Mouse (Mus musculus) hindbrain, embryonic 13.5 days (tissue): ENCODE results near the gene Pink1. TPM values are rescaled to one million over a fixed set of nuclear protein-coding genes. Genes with fewer than 3 reads are reported as not detected.

ENCODE experiments used
- ATAC-seq: fragments of 200-750 bp; cut with Nextera tagmentation; 2 replicates; pipeline ENCODE4 v1.8.0; 2017; ENCODE audit warnings: moderate TSS enrichment; ENCODE audit not compliant: low FRiP score
- H3K27ac ChIP-seq: fragments of 300-500 bp; sonication (generic); 2 replicates; pipeline ENCODE4 v1.5.1; 2015; ENCODE audit warnings: inconsistent platforms, mild to moderate bottlenecking, moderate library complexity
- H3K27me3 ChIP-seq: fragments of 300-500 bp; sonication (generic); 2 replicates; pipeline ENCODE4 v1.6.1; 2015; ENCODE audit warnings: mild to moderate bottlenecking, inconsistent platforms
- H3K36me3 ChIP-seq: fragments of 300-500 bp; sonication (generic); 2 replicates; pipeline ENCODE4 v1.6.1; 2015; ENCODE audit warnings: mild to moderate bottlenecking, inconsistent platforms
- H3K4me1 ChIP-seq: fragments of 300-500 bp; sonication (generic); replicated peaks from 2 replicates; pipeline ENCODE4 v1.6.1; 2015; ENCODE audit warnings: inconsistent platforms
- H3K4me2 ChIP-seq: fragments of 300-500 bp; sonication (generic); 2 replicates; pipeline ENCODE4 v1.6.1; 2015; ENCODE audit warnings: inconsistent platforms, mild to moderate bottlenecking, moderate library complexity
- H3K4me3 ChIP-seq: fragments of 300-500 bp; sonication (generic); 2 replicates; pipeline ENCODE4 v1.5.1; 2015; ENCODE audit warnings: mild to moderate bottlenecking, inconsistent platforms
- H3K9ac ChIP-seq: fragments of 300-500 bp; sonication (generic); 2 replicates; pipeline ENCODE4 v1.6.1; 2015; ENCODE audit warnings: mild to moderate bottlenecking, inconsistent platforms
- H3K9me3 ChIP-seq: fragments of 300-500 bp; sonication (generic); 2 replicates; pipeline ENCODE4 v1.6.1; 2016; ENCODE audit warnings: inconsistent platforms
- WGBS: fragments of 180-500 bp; shearing (Covaris S2); methylation state at CpG from one replicate; pipeline ENCODE4 v1.1.7; 2015; 5-methylcytosine and 5-hydroxymethylcytosine counted together
- polyA plus RNA-seq: library from polyadenylated mRNA; unstranded; fragments of >200 nt; fragmentation: Nextera tagmentation; extraction: Ambion mirVana; gene quantifications from 2 replicates; pipeline ENCODE4 v1.2.1, GENCODE M21; 2015

Gene Pink1
- 91.0 and 93.8 TPM in 2 replicates for polyA plus RNA-seq

- H3K9me3 ChIP-seq, result no peaks in the 10 kb centered on the region
- H3K4me3 ChIP-seq, result peak within 1 kb of the TSS; percentile 93
- peak within 1 kb of the TSS; percentile 95 for H3K27ac ChIP-seq
- peaks cover 8% of the 10 kb centered on the region; the same call in 1 of the 2 replicates for H3K27me3 ChIP-seq
- 3% methylated on average over 41 of the region's 41 CpGs for WGBS
- peak within 1 kb of the TSS; percentile 56 for H3K4me2 ChIP-seq
- no peaks in the 10 kb centered on the region for H3K36me3 ChIP-seq
- peak; percentile 77 for ATAC-seq
- peaks cover 49% of the 10 kb centered on the region for H3K4me1 ChIP-seq
- peak within 1 kb of the TSS; percentile 92 for H3K9ac ChIP-seq
Measured at GRCm38 (mm10) chr4:138326077-138326695, at the start of gene Pink1. Pink1 (minus strand) TSS chr4:138326307.

GRCm38 (mm10) chr4:138375117-138375516 is 49.0 kb upstream of the Pink1 start:
- no peak overlapping the region for H3K27ac ChIP-seq
- 90% methylated on average over 3 of the region's 3 CpGs for WGBS

GRCm38 (mm10) chr4:138370996-138371516 is 44.9 kb upstream of the Pink1 start:
- peaks cover 32% of the 10 kb centered on the region for H3K27me3 ChIP-seq

More at GRCm38 (mm10) chr4:138375117-138375516, 49.0 kb upstream of the Pink1 start:
- Histone ChIP-seq H3K4me1 (peaks cover 13% of the 10 kb centered on the region), H3K9ac (no peak overlapping the region), H3K36me3 (no peaks in the 10 kb centered on the region), H3K9me3 (no peaks in the 10 kb centered on the region), H3K27me3 (no peaks in the 10 kb centered on the region), H3K4me3 (no peak overlapping the region), H3K4me2 (no peak overlapping the region)
- no peak for ATAC-seq

GRCm38 (mm10) chr4:138368498-138369260 is 42.6 kb upstream of the Pink1 start:
- Histone ChIP-seq H3K27me3 (peaks cover 36% of the 10 kb centered on the region), H3K9ac (no peak overlapping the region), H3K4me3 (no peak overlapping the region), H3K4me2 (no peak overlapping the region), H3K4me1 (peaks cover 8% of the 10 kb centered on the region), H3K27ac (no peak overlapping the region), H3K9me3 (no peaks in the 10 kb centered on the region), H3K36me3 (no peaks in the 10 kb centered on the region)
- ATAC-seq, result no peak
- 87% methylated on average over 12 of the region's 12 CpGs for WGBS

More at GRCm38 (mm10) chr4:138370996-138371516, 44.9 kb upstream of the Pink1 start:
- peaks cover 8% of the 10 kb centered on the region for H3K4me1 ChIP-seq
- 79% methylated on average over 5 of the region's 5 CpGs for WGBS
- no peak overlapping the region for H3K9ac ChIP-seq
- no peaks in the 10 kb centered on the region for H3K9me3 ChIP-seq
- H3K4me2 ChIP-seq, result no peak overlapping the region
- ATAC-seq, result no peak
- H3K27ac ChIP-seq, result no peak overlapping the region
- no peaks in the 10 kb centered on the region for H3K36me3 ChIP-seq
- no peak overlapping the region for H3K4me3 ChIP-seq

- ATAC-seq, result peak; percentile 80
- peak within 1 kb of the TSS; percentile 50 for H3K4me2 ChIP-seq
- peak within 1 kb of the TSS; percentile 22 for H3K4me3 ChIP-seq
- 12% methylated on average over 33 of the region's 34 CpGs for WGBS
- H3K4me1 ChIP-seq, result peaks cover 8% of the 10 kb centered on the region
- no peaks in the 10 kb centered on the region for H3K36me3 ChIP-seq
- H3K9me3 ChIP-seq, result no peaks in the 10 kb centered on the region
- H3K27me3 ChIP-seq, result peaks cover 36% of the 10 kb centered on the region
- H3K9ac ChIP-seq, result peak within 1 kb of the TSS; percentile 30; the same call in 1 of the 2 replicates
- no peak within 1 kb of the TSS for H3K27ac ChIP-seq
Measured at GRCm38 (mm10) chr4:138367641-138368497, 41.8 kb upstream of the Pink1 start, which contains the start of gene Cda. Cda (minus strand) TSS chr4:138367992.

- no peak for ATAC-seq
- H3K9me3 ChIP-seq, result no peaks in the 10 kb centered on the region
- no peaks in the 10 kb centered on the region for H3K36me3 ChIP-seq
- H3K9ac ChIP-seq, result no peak overlapping the region; the same call in 1 of the 2 replicates
- no peak overlapping the region for H3K4me3 ChIP-seq
- 83% methylated on average over 2 of the region's 2 CpGs for WGBS
- H3K27ac ChIP-seq, result no peak overlapping the region
- peaks cover 36% of the 10 kb centered on the region for H3K27me3 ChIP-seq
- no peak overlapping the region for H3K4me2 ChIP-seq
- H3K4me1 ChIP-seq, result peaks cover 14% of the 10 kb centered on the region
Measured at GRCm38 (mm10) chr4:138366561-138366960, 40.5 kb upstream of the Pink1 start.

GRCm38 (mm10) chr4:138363511-138363910 is 37.4 kb upstream of the Pink1 start:
- ATAC-seq, result no peak
- Histone ChIP-seq H3K4me3 (no peak overlapping the region), H3K9ac (no peak overlapping the region), H3K4me1 (peaks cover 24% of the 10 kb centered on the region), H3K4me2 (no peak overlapping the region), H3K27ac (no peak overlapping the region), H3K9me3 (no peaks in the 10 kb centered on the region), H3K36me3 (no peaks in the 10 kb centered on the region), H3K27me3 (peaks cover 27% of the 10 kb centered on the region)
- 62% methylated on average over 5 of the region's 5 CpGs for WGBS

- no peak for ATAC-seq
- Histone ChIP-seq H3K4me2 (no peak overlapping the region), H3K36me3 (no peaks in the 10 kb centered on the region), H3K4me1 (peaks cover 20% of the 10 kb centered on the region), H3K27ac (no peak overlapping the region), H3K4me3 (no peak overlapping the region), H3K27me3 (peaks cover 21% of the 10 kb centered on the region), H3K9me3 (no peaks in the 10 kb centered on the region), H3K9ac (no peak overlapping the region)
- 85% methylated on average over 7 of the region's 7 CpGs for WGBS
Measured at GRCm38 (mm10) chr4:138362883-138363282, 36.8 kb upstream of the Pink1 start.

GRCm38 (mm10) chr4:138361370-138361821 is 35.3 kb upstream of the Pink1 start:
- Histone ChIP-seq H3K27ac (peak overlapping the region; percentile 83), H3K9me3 (no peaks in the 10 kb centered on the region), H3K9ac (peak overlapping the region; percentile 65), H3K36me3 (no peaks in the 10 kb centered on the region), H3K4me1 (peaks cover 16% of the 10 kb centered on the region), H3K4me2 (peak overlapping the region; percentile 38), H3K27me3 (peaks cover 7% of the 10 kb centered on the region), H3K4me3 (0 out of 2 replicates have a peak overlapping the region, but pooled peaks have one; percentile 2)
- WGBS, result 4% methylated on average over 11 of the region's 11 CpGs
- 0 out of 2 replicates have a peak, but pooled peaks have one; percentile 28 for ATAC-seq

GRCm38 (mm10) chr4:138358176-138358575 is 32.1 kb upstream of the Pink1 start:
- no peak overlapping the region for H3K4me2 ChIP-seq
- 81% methylated on average over 3 of the region's 3 CpGs for WGBS
- H3K4me3 ChIP-seq, result no peak overlapping the region
- ATAC-seq, result no peak
- H3K9ac ChIP-seq, result no peak overlapping the region
- no peak overlapping the region for H3K27ac ChIP-seq
- no peaks in the 10 kb centered on the region for H3K9me3 ChIP-seq
- no peaks in the 10 kb centered on the region for H3K27me3 ChIP-seq
- peaks cover 22% of the 10 kb centered on the region for H3K4me1 ChIP-seq
- H3K36me3 ChIP-seq, result no peaks in the 10 kb centered on the region

- Histone ChIP-seq H3K27ac (no peak overlapping the region), H3K4me3 (no peak overlapping the region), H3K9me3 (no peaks in the 10 kb centered on the region), H3K9ac (no peak overlapping the region), H3K4me2 (no peak overlapping the region), H3K27me3 (no peaks in the 10 kb centered on the region), H3K4me1 (peaks cover 16% of the 10 kb centered on the region), H3K36me3 (no peaks in the 10 kb centered on the region)
- no peak for ATAC-seq
- WGBS, result 92% methylated on average over 12 of the region's 12 CpGs
Measured at GRCm38 (mm10) chr4:138356551-138356950, 30.4 kb upstream of the Pink1 start.
